Mouse (Mus musculus) neural tube, embryonic 15.5 days (tissue): ENCODE measurements around the gene Tectb. TPM values are rescaled to one million over a fixed set of nuclear protein-coding genes. Genes with fewer than 3 reads are reported as not detected.

ENCODE experiments used
- ATAC-seq: fragments of 200-750 bp; cut with Nextera tagmentation; 2 replicates; pipeline ENCODE4 v1.8.0; 2017; ENCODE audit warnings: mild to moderate bottlenecking, moderate TSS enrichment, moderate library complexity; ENCODE audit not compliant: low FRiP score
- H3K27ac ChIP-seq: fragments of 300-500 bp; sonication (generic); replicated peaks from 2 replicates; pipeline ENCODE4 v1.5.1; 2015; ENCODE audit warnings: mild to moderate bottlenecking, inconsistent platforms
- H3K27me3 ChIP-seq: fragments of 300-500 bp; sonication (generic); replicated peaks from 2 replicates; pipeline ENCODE4 v1.6.1; 2015; ENCODE audit warnings: inconsistent platforms
- H3K36me3 ChIP-seq: fragments of 300-500 bp; sonication (generic); 2 replicates; pipeline ENCODE4 v1.6.1; 2015; ENCODE audit warnings: inconsistent platforms
- H3K4me1 ChIP-seq: fragments of 300-500 bp; sonication (generic); 2 replicates; pipeline ENCODE4 v1.6.1; 2015; ENCODE audit warnings: inconsistent platforms
- H3K4me2 ChIP-seq: fragments of 300-500 bp; sonication (generic); 2 replicates; pipeline ENCODE4 v1.6.1; 2015; ENCODE audit warnings: inconsistent platforms, mild to moderate bottlenecking, moderate library complexity
- H3K4me3 ChIP-seq: fragments of 300-500 bp; sonication (generic); replicated peaks from 2 replicates; pipeline ENCODE4 v1.5.1; 2015; ENCODE audit warnings: mild to moderate bottlenecking, inconsistent platforms
- H3K9ac ChIP-seq: fragments of 300-500 bp; sonication (generic); replicated peaks from 2 replicates; pipeline ENCODE4 v1.6.1; 2015; ENCODE audit warnings: mild to moderate bottlenecking, inconsistent platforms
- H3K9me3 ChIP-seq: fragments of 300-500 bp; sonication (generic); replicated peaks from 2 replicates; pipeline ENCODE4 v1.6.1; 2016; ENCODE audit warnings: inconsistent platforms
- WGBS: fragments of 180-500 bp; shearing (Covaris S2); methylation state at CpG from one replicate; pipeline ENCODE4 v1.1.7; 2015; ENCODE audit warnings: mixed read lengths; 5-methylcytosine and 5-hydroxymethylcytosine counted together
- polyA plus RNA-seq: library from polyadenylated mRNA; unstranded; fragments of >200 nt; fragmentation: Nextera tagmentation; extraction: Ambion mirVana; gene quantifications from 2 replicates; pipeline ENCODE4 v1.2.1, GENCODE M21; 2015

The Tectb gene
- not detected in 2 replicates for polyA plus RNA-seq

- Histone ChIP-seq H3K27ac (no peak within 1 kb of the TSS), H3K4me1 (peaks cover 7% of the 10 kb centered on the region; the same call in 1 of the 2 replicates), H3K9me3 (no peaks in the 10 kb centered on the region), H3K36me3 (no peaks in the 10 kb centered on the region), H3K4me2 (no peak within 1 kb of the TSS), H3K9ac (no peak within 1 kb of the TSS), H3K27me3 (no peaks in the 10 kb centered on the region), H3K4me3 (no peak within 1 kb of the TSS)
- 73% methylated on average over 5 of the region's 5 CpGs for WGBS
- ATAC-seq, result no peak
These were observed at the start of gene Tectb for GRCm38 (mm10) chr19:55180433-55180832. TSS of gene Tectb (plus strand) at chr19:55180733.

- Histone ChIP-seq H3K27ac (no peak overlapping the region), H3K27me3 (no peaks in the 10 kb centered on the region), H3K9ac (no peak overlapping the region), H3K4me1 (0 out of 2 replicates have a peak, but pooled peaks cover 2% of the 10 kb centered on the region), H3K36me3 (no peaks in the 10 kb centered on the region), H3K4me2 (no peak overlapping the region), H3K4me3 (no peak overlapping the region), H3K9me3 (no peaks in the 10 kb centered on the region)
- no peak for ATAC-seq
- 50% methylated on average over 1 of the region's 1 CpGs for WGBS
These were observed 48.8 kb upstream of the Tectb start for GRCm38 (mm10) chr19:55131747-55132146.

- no peak overlapping the region for H3K4me3 ChIP-seq
- H3K9me3 ChIP-seq, result no peaks in the 10 kb centered on the region
- no peak for ATAC-seq
- no peaks in the 10 kb centered on the region for H3K27me3 ChIP-seq
- H3K4me2 ChIP-seq, result no peak overlapping the region
- H3K9ac ChIP-seq, result no peak overlapping the region
- 0 out of 2 replicates have a peak, but pooled peaks cover 3% of the 10 kb centered on the region for H3K4me1 ChIP-seq
- WGBS, result 83% methylated on average over 3 of the region's 3 CpGs
- no peak overlapping the region for H3K27ac ChIP-seq
- no peaks in the 10 kb centered on the region for H3K36me3 ChIP-seq
These were observed 48.1 kb upstream of the Tectb start for GRCm38 (mm10) chr19:55132476-55132875.

- Histone ChIP-seq H3K9me3 (no peaks in the 10 kb centered on the region), H3K36me3 (no peaks in the 10 kb centered on the region), H3K4me2 (no peak overlapping the region), H3K4me3 (no peak overlapping the region), H3K4me1 (0 out of 2 replicates have a peak, but pooled peaks cover 3% of the 10 kb centered on the region), H3K27me3 (no peaks in the 10 kb centered on the region), H3K9ac (no peak overlapping the region), H3K27ac (no peak overlapping the region)
- ATAC-seq, result no peak
- 61% methylated on average over 9 of the region's 9 CpGs for WGBS
These were observed 46.0 kb upstream of the Tectb start for GRCm38 (mm10) chr19:55134521-55134920.

- Histone ChIP-seq H3K4me3 (no peak overlapping the region), H3K4me2 (no peak overlapping the region), H3K27ac (no peak overlapping the region), H3K27me3 (no peaks in the 10 kb centered on the region; the same call in 1 of the 2 replicates), H3K9me3 (no peaks in the 10 kb centered on the region), H3K4me1 (0 out of 2 replicates have a peak, but pooled peaks cover 3% of the 10 kb centered on the region), H3K9ac (no peak overlapping the region), H3K36me3 (no peaks in the 10 kb centered on the region)
- WGBS, result 91% methylated on average over 3 of the region's 3 CpGs
- ATAC-seq, result no peak
These were observed 44.6 kb upstream of the Tectb start for GRCm38 (mm10) chr19:55135918-55136317.

DNA sequence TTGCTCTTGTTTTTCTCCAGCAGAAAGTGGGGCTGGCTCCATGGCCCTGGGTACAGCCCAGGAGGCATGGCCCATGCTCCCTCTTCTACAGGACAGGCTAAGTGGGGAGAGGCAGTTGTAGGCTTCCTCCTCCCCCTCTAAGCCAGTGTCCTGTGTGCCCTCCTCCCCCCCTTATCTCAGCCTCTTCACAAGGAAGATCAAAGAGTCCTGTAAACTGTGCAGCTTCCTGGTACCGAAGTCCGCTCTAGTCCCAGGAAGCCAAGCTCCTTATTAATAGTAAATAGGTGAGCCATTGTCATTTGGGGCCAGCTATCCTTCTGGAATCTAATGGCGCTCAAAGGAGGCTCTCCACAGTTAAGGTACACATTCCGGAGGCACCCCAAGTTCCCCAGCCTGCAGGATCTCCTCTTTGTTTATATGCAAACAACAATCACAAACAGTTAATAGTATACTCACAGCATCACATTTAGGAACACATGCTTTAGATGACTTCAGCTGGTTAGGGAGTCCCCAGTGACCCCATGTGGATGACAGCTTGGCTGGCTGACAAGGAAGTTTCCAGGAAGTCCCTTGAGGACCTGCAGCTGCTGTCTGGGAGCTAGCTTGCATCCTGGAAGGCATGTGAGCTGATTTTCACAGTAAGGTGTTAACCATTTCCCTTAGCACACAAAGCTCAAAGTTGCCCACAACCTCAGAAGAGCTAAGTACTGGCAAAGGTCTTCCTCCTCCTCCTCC lies 43.7 kb upstream of the Tectb start:
- no peak for ATAC-seq
- no peak overlapping the region for H3K4me3 ChIP-seq
- no peak overlapping the region for H3K4me2 ChIP-seq
- 63% methylated on average over 4 of the region's 4 CpGs for WGBS
- H3K27me3 ChIP-seq, result no peaks in the 10 kb centered on the region; the same call in 1 of the 2 replicates
- H3K4me1 ChIP-seq, result 0 out of 2 replicates have a peak, but pooled peaks cover 3% of the 10 kb centered on the region
- H3K9ac ChIP-seq, result no peak overlapping the region
- H3K27ac ChIP-seq, result no peak overlapping the region
- no peaks in the 10 kb centered on the region for H3K36me3 ChIP-seq
- H3K9me3 ChIP-seq, result no peaks in the 10 kb centered on the region

GRCm38 (mm10) chr19:55137884-55138283 lies 42.6 kb upstream of the Tectb start:
- H3K9ac ChIP-seq, result no peak overlapping the region
- H3K9me3 ChIP-seq, result no peaks in the 10 kb centered on the region
- no peak overlapping the region for H3K27ac ChIP-seq
- 32% methylated on average over 7 of the region's 7 CpGs for WGBS
- H3K27me3 ChIP-seq, result no peaks in the 10 kb centered on the region; the same call in 1 of the 2 replicates
- H3K36me3 ChIP-seq, result no peaks in the 10 kb centered on the region
- no peak overlapping the region for H3K4me2 ChIP-seq
- H3K4me1 ChIP-seq, result 0 out of 2 replicates have a peak, but pooled peaks cover 3% of the 10 kb centered on the region
- no peak overlapping the region for H3K4me3 ChIP-seq
- ATAC-seq, result no peak

GRCm38 (mm10) chr19:55138506-55138905 lies 42.0 kb upstream of the Tectb start:
- ATAC-seq, result no peak
- H3K9me3 ChIP-seq, result no peaks in the 10 kb centered on the region
- 84% methylated on average over 7 of the region's 7 CpGs for WGBS
- H3K4me3 ChIP-seq, result no peak overlapping the region
- H3K4me2 ChIP-seq, result no peak overlapping the region
- no peak overlapping the region for H3K27ac ChIP-seq
- H3K4me1 ChIP-seq, result 0 out of 2 replicates have a peak, but pooled peaks cover 3% of the 10 kb centered on the region
- no peaks in the 10 kb centered on the region; the same call in 1 of the 2 replicates for H3K27me3 ChIP-seq
- no peak overlapping the region for H3K9ac ChIP-seq
- no peaks in the 10 kb centered on the region for H3K36me3 ChIP-seq

- Histone ChIP-seq H3K36me3 (no peaks in the 10 kb centered on the region), H3K4me1 (peaks cover 3% of the 10 kb centered on the region; the same call in 1 of the 2 replicates), H3K9me3 (no peaks in the 10 kb centered on the region), H3K4me2 (no peak overlapping the region), H3K9ac (no peak overlapping the region), H3K4me3 (no peak overlapping the region), H3K27ac (no peak overlapping the region), H3K27me3 (no peaks in the 10 kb centered on the region; the same call in 1 of the 2 replicates)
- WGBS, result 87% methylated on average over 7 of the region's 7 CpGs
- no peak for ATAC-seq
These were observed 41.2 kb upstream of the Tectb start for GRCm38 (mm10) chr19:55139301-55139700.

DNA sequence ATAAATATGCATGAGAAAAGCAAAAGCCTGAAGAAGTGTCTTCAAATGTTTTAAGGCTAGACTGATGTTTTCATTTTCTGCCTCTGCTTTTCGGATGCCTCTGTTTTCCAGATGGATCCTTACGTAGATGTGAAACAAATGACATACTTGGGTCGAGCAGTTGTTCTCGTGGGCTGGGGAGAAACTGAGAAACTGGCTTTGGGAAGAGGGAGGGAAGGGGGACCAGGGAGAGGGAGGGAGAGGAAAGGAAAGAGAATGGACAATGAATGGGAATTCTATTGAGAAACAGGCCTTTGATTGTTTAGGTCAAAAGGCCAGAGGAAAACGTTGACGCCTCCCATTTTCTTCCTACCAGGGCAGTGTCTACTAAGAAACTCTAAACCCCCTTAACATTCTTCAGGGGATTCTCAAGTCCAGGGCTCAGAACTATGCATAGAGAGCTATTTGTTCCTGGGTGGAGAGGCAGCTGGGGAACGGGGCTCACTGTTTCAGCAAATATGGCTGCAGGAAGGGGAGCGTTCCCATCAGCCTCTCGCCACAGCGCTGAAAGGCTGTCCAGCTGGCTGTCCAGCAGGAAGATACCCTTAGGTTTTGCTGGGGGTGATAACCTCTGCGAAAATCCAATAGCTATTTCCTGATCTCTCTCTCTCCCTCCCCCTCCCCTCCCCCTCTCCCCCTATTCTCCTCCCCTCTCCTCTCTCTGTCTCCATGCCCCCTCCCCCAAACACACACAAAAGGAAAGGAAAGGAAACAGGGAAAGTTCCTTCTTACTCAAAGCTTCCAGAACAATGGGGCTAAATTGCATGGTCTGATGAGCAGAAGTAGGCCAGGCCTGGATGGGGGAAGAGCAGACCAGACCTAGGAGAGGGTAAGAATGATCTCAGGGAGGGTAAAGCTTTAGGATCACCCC lies 36.9 kb upstream of the Tectb start:
- Histone ChIP-seq H3K27ac (no peak overlapping the region), H3K27me3 (no peaks in the 10 kb centered on the region; the same call in 1 of the 2 replicates), H3K4me2 (no peak overlapping the region), H3K9ac (no peak overlapping the region), H3K4me3 (no peak overlapping the region), H3K4me1 (no peaks in the 10 kb centered on the region; the same call in 1 of the 2 replicates), H3K36me3 (no peaks in the 10 kb centered on the region), H3K9me3 (no peaks in the 10 kb centered on the region)
- no peak for ATAC-seq
- WGBS, result 15% methylated on average over 11 of the region's 11 CpGs

- Histone ChIP-seq H3K9me3 (no peaks in the 10 kb centered on the region), H3K4me3 (no peak overlapping the region), H3K36me3 (no peaks in the 10 kb centered on the region), H3K9ac (no peak overlapping the region), H3K27me3 (no peaks in the 10 kb centered on the region; the same call in 1 of the 2 replicates), H3K4me1 (no peaks in the 10 kb centered on the region; the same call in 1 of the 2 replicates), H3K27ac (no peak overlapping the region), H3K4me2 (no peak overlapping the region)
- no peak for ATAC-seq
- WGBS, result 58% methylated on average over 5 of the region's 5 CpGs
These were observed 35.8 kb upstream of the Tectb start for GRCm38 (mm10) chr19:55144691-55145090.
